Mouse (Mus musculus) lung, adult 2 months (tissue): ENCODE results near the gene Tmtc4.

Experiments
- CTCF ChIP-seq: fragments of 200-500 bp; IDR thresholded peaks from 2 replicates; pipeline ENCODE4 v1.5.1; 2011; ENCODE audit warnings: mild to moderate bottlenecking, low read length, control low read depth; ENCODE audit not compliant: insufficient read depth
- POLR2A ChIP-seq: fragments of 200-500 bp; IDR thresholded peaks from 2 replicates; pipeline ENCODE4 v1.6.1; 2011; ENCODE audit warnings: low read depth, mild to moderate bottlenecking, control low read depth, low read length, borderline replicate concordance; ENCODE audit errors: extremely low read depth

- TF ChIP-seq CTCF (no peak), POLR2A (no peak)
Measured at GRCm38 (mm10) chr14:122880291-122880690, 103.5 kb downstream of the Tmtc4 start.
